Mouse (Mus musculus): Measurements from ENCODE around the gene 1700020L24Rik.

GRCm38 (mm10) chr11:83449298-83449697 is 11.8 kb downstream of the 1700020L24Rik start:
- TF ChIP-seq EP300 (optimal IDR thresholded peaks at IDR 0.05) = no peak
- no peak for TF ChIP-seq CTCF (IDR thresholded peaks at IDR 0.05; ENCODE audit: low read depth)

All from stomach, postnatal 0 days (tissue).